8 mouse cellular contexts compared by ENCODE assay signal in the genomic region with DNA sequence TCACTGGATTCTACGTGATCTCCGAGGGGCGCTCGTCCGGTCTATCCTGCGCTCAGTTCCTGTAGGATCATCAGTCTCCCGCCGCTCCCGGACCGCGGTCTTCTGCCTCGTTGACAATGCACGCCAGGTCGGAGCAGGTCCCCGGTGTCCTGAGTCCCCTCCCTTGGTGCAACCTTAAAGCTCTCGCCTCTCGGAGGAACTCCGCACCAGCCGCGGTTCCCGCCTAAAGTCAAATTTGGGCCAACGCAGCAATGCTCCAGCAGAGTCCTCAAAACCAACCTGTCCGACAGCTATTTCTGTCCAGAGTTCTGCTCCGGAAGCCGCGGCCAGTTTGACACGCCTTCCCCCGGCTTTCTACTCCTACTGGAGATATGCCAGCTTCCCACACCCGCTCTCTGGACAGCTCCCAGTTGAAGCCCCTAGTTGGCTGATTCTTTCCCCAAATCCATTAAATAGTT. TPM values are rescaled to one million over a fixed set of nuclear protein-coding genes. Genes with fewer than 3 reads are reported as not detected.
DNase-seq lines count a peak whose midpoint lies in the region; ATAC-seq lines count a peak whose summit lies in the region.

A gene (minus strand): TSS at position 288 of the 458 bp plus-strand sequence.

- H3K9ac ChIP-seq in embryonic facial prominence, embryonic 15.5 days: no peak within 1 kb of the TSS; the same call in 1 of the 2 replicates
- peak within 1 kb of the TSS; percentile 72 for H3K9ac ChIP-seq in heart, embryonic 16.5 days (ENCODE audit: low read length)

- peak within 1 kb of the TSS; percentile 82 for H3K4me2 ChIP-seq in embryonic facial prominence, embryonic 15.5 days (replicated peaks)
- peak within 1 kb of the TSS; percentile 97 for H3K4me2 ChIP-seq in heart, embryonic 16.5 days (ENCODE audit: low read depth, low read length)

- ATAC-seq in embryonic facial prominence, embryonic 15.5 days (ENCODE audit: insufficient number of reproducible peaks, low FRiP score, low TSS enrichment, low read depth): no peak
- ATAC-seq in heart, embryonic 16.5 days (replicated peaks; ENCODE audit: extremely low read depth, insufficient read depth, low FRiP score): no peak; the same call in 1 of the 2 replicates
- ATAC-seq in megakaryocyte progenitor cell, adult 5-6 weeks (replicated peaks; ENCODE audit: poor library complexity): peak; percentile 60

- peaks cover 19% of the 10 kb centered on the region for H3K27me3 ChIP-seq in embryonic facial prominence, embryonic 15.5 days
- H3K27me3 ChIP-seq in heart, embryonic 16.5 days (ENCODE audit: control insufficient read depth, insufficient read depth, low read length): no peaks in the 10 kb centered on the region; the same call in 1 of the 2 replicates

- no peaks in the 10 kb centered on the region for H3K9me3 ChIP-seq in embryonic facial prominence, embryonic 15.5 days (replicated peaks)
- no peaks in the 10 kb centered on the region for H3K9me3 ChIP-seq in heart, embryonic 16.5 days (replicated peaks; ENCODE audit: control insufficient read depth, low read length)

- WGBS in embryonic facial prominence, embryonic 15.5 days: under 1% methylated on average over 29 of the region's 29 CpGs
- 0% methylated on average over 29 of the region's 29 CpGs for WGBS in heart, embryonic 16.5 days

- DNase-seq in 3T3-L1 (ENCODE audit: low read depth, low spot score): peak; percentile 90
- peak; percentile 83 for DNase-seq in R1 (ENCODE audit: low read depth, low spot score)
- DNase-seq in kidney, postnatal 25 days: peak; percentile 67 to 73
- peak; percentile 9 to 38 for DNase-seq in spleen, adult 18-20 months
- no peak for DNase-seq in c-Kit-positive CD71-positive TER-119-positive erythroid progenitor cells, embryonic 14.5 days (ENCODE audit: low spot score)

- H3K4me1 ChIP-seq in embryonic facial prominence, embryonic 15.5 days: 0 out of 2 replicates have a peak, but pooled peaks cover 5% of the 10 kb centered on the region
- H3K4me1 ChIP-seq in heart, embryonic 16.5 days (ENCODE audit: control insufficient read depth, insufficient read depth, low read length): peaks cover 7% of the 10 kb centered on the region

- H3K36me3 ChIP-seq in embryonic facial prominence, embryonic 15.5 days: no peaks in the 10 kb centered on the region
- H3K36me3 ChIP-seq in heart, embryonic 16.5 days (ENCODE audit: control insufficient read depth, insufficient read depth): no peaks in the 10 kb centered on the region

- H3K4me3 ChIP-seq in embryonic facial prominence, embryonic 15.5 days (replicated peaks): peak within 1 kb of the TSS; percentile 45
- peak within 1 kb of the TSS; percentile 76 for H3K4me3 ChIP-seq in heart, embryonic 16.5 days (ENCODE audit: low read length)

- H3K27ac ChIP-seq in embryonic facial prominence, embryonic 15.5 days (replicated peaks): no peak within 1 kb of the TSS
- peak within 1 kb of the TSS; percentile 71 for H3K27ac ChIP-seq in heart, embryonic 16.5 days (ENCODE audit: low read length)

RNA-seq across cellular contexts. Expression of the gene that starts here (rescaled TPM):
- 1.2 and 1.3 TPM in 2 replicates for polyA plus RNA-seq in embryonic facial prominence, embryonic 15.5 days (2015; fragmentation: Nextera tagmentation; extraction: Ambion mirVana)
- 3.0 and 4.4 TPM in 2 replicates for polyA plus RNA-seq in heart, embryonic 16.5 days (2015; fragmentation: Nextera tagmentation; extraction: Ambion mirVana)
- 92.8 and 93.6 TPM in 2 replicates for total RNA-seq in megakaryocyte progenitor cell, adult 5-6 weeks (2015)
- 78.9 and 88.4 TPM in 2 replicates for total RNA-seq in megakaryocyte progenitor cell, adult 5-6 weeks (2017)
